40 mouse cellular contexts compared by ENCODE assay signal in the genomic region with DNA sequence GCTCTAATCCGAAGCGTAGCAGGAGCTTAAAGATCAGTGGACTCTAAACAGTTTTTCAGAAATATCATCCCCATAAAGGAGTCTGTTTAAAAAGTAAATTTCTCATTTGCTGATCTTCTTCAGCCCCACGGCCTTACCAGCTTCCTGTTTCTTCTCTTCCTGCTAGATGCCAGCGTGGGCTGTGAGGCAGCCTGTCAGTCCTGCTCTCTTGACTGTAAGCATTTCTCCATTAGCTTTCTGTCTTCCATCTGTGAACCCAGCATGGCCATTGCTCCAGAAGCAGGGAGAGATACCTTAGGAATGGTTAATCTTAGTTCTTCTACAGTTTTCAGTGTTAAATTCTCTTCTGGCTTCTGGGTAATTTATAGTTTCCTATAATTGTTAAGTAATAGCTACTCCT. TPM values are rescaled to one million over a fixed set of nuclear protein-coding genes. Genes with fewer than 3 reads are reported as not detected.
DNase-seq lines count a peak whose midpoint lies in the region; ATAC-seq and TF ChIP-seq lines count a peak whose summit lies in the region.
"Had no signal": no experiment of that assay in that cellular context is flagged by ENCODE, and none has a peak within 500 bp of the region (broad histone marks: within the 10 kb centered on the region; RNA-seq: fewer than 3 reads in every experiment).

No protein-coding gene starts in this region.

- ATAC-seq in liver, embryonic 12.5 days: no peak
- ATAC-seq: forebrain, embryonic 13.5 days; inflammation-experienced regulatory T-cells, adult 6 months; midbrain, embryonic 15.5 days had no signal

- H3K36me3 ChIP-seq in MEL (ENCODE audit: control insufficient read depth in 1 of 2, insufficient read depth in 2 of 2, low read length in 2 of 2): peaks cover 0 to 2% of the 10 kb centered on the region in 2 experiments; a peak in 2 of 4 replicates
- H3K36me3 ChIP-seq in macrophage (ENCODE audit: inconsistent target): 0 out of 2 replicates have a peak, but pooled peaks cover 4% of the 10 kb centered on the region
- peaks cover 4% of the 10 kb centered on the region for H3K36me3 ChIP-seq in liver, embryonic 12.5 days
- H3K36me3 ChIP-seq: embryonic facial prominence, embryonic 10.5 days; embryonic facial prominence, embryonic 15.5 days; hindbrain, embryonic 10.5 days; hindbrain, embryonic 15.5 days; kidney, embryonic 15.5 days; limb, embryonic 10.5 days; limb, embryonic 15.5 days; lung, embryonic 15.5 days; midbrain, embryonic 10.5 days; midbrain, embryonic 15.5 days had no signal

- TF ChIP-seq CTCF in layer of hippocampus, adult 2 months (conservative IDR thresholded peaks at IDR 0.05): no peak
- TF ChIP-seq CTCF in MEL (IDR thresholded peaks at IDR 0.05 in 2 of 3, conservative IDR thresholded peaks at IDR 0.05 in 1 of 3; ENCODE audit: control insufficient read depth in 1 of 3, insufficient read depth in 1 of 3, low read depth in 2 of 3, low read length in 3 of 3, poor library complexity in 1 of 3, severe bottlenecking in 1 of 3): no peak

- H3K27ac ChIP-seq in layer of hippocampus, adult 2 months: peak overlapping the region; percentile 2; the same call in 1 of the 2 replicates
- 0 out of 2 replicates have a peak overlapping the region, but pooled peaks have one; percentile 12 for H3K27ac ChIP-seq in MEL (ENCODE audit: control insufficient read depth, low read depth, low read length)
- peak overlapping the region; percentile 28 for H3K27ac ChIP-seq in macrophage
- H3K27ac ChIP-seq in liver, embryonic 12.5 days: no peak overlapping the region
- H3K27ac ChIP-seq: embryonic facial prominence, embryonic 10.5 days; embryonic facial prominence, embryonic 15.5 days; forebrain, embryonic 13.5 days; heart, embryonic 13.5 days; hindbrain, embryonic 10.5 days; hindbrain, embryonic 15.5 days; kidney, embryonic 15.5 days; limb, embryonic 10.5 days; limb, embryonic 15.5 days; lung, embryonic 15.5 days; midbrain, embryonic 10.5 days; midbrain, embryonic 15.5 days had no signal

- H3K4me1 ChIP-seq in MEL (ENCODE audit: control insufficient read depth in 1 of 2, insufficient read depth in 2 of 2, low read length in 2 of 2): peaks cover 5 to 8% of the 10 kb centered on the region in 2 experiments; a peak in 3 of 4 replicates
- H3K4me1 ChIP-seq in liver, embryonic 12.5 days: no peaks in the 10 kb centered on the region
- H3K4me1 ChIP-seq: embryonic facial prominence, embryonic 10.5 days; embryonic facial prominence, embryonic 15.5 days; forebrain, embryonic 13.5 days; hindbrain, embryonic 10.5 days; kidney, embryonic 15.5 days; limb, embryonic 10.5 days; limb, embryonic 15.5 days; midbrain, embryonic 10.5 days had no signal

- DNase-seq in layer of hippocampus, adult 2 months (ENCODE audit: low spot score in 2 of 2): no peak
- DNase-seq in layer of hippocampus, adult 9-11 months: no peak
- DNase-seq in 416B (ENCODE audit: low read depth) (peak; percentile 35), MEL (ENCODE audit: low read depth, low spot score) (peak; percentile 50)
- DNase-seq in gastrocnemius, adult 18-20 months (ENCODE audit: low spot score): no peak
- no peak for DNase-seq in adrenal gland, postnatal 4 days (ENCODE audit: low spot score in 2 of 2)
- DNase-seq: adrenal gland, adult 8-10 months; cerebellum, adult 11-12 months; cerebellum, postnatal 10 days; gastrocnemius, postnatal 25 days; heart, postnatal 10 days; kidney, adult 11 months; kidney, postnatal 25 days; right cerebral cortex, adult 18-20 months; spleen, adult 18-20 months had no signal

- no peak for TF ChIP-seq RAD21 in MEL (IDR thresholded peaks at IDR 0.05; ENCODE audit: low read depth, low read length)

- H3K79me2 ChIP-seq in MEL (ENCODE audit: control insufficient read depth, insufficient read depth, low read length, poor library complexity) (no peaks in the 10 kb centered on the region), macrophage (ENCODE audit: inconsistent target) (no peaks in the 10 kb centered on the region)

- H3K4me2 ChIP-seq in liver, embryonic 12.5 days: no peak overlapping the region
- H3K4me2 ChIP-seq: embryonic facial prominence, embryonic 15.5 days; forebrain, embryonic 13.5 days; heart, embryonic 13.5 days; hindbrain, embryonic 15.5 days; kidney, embryonic 15.5 days; limb, embryonic 15.5 days; lung, embryonic 15.5 days; midbrain, embryonic 15.5 days had no signal

- WGBS in macrophage (ENCODE audit: missing documents): 41% methylated on average over 4 of the region's 4 CpGs
- 50% methylated on average over 4 of the region's 4 CpGs for WGBS in liver, embryonic 12.5 days (ENCODE audit: insufficient replicate concordance)

- H3K4me3 ChIP-seq in layer of hippocampus, adult 2 months: no peak overlapping the region
- H3K4me3 ChIP-seq in MEL (ENCODE audit: control insufficient read depth in 1 of 2, insufficient read depth in 1 of 2, low read depth in 2 of 2, low read length in 2 of 2) (no peak overlapping the region), macrophage (ENCODE audit: inconsistent target) (no peak overlapping the region)
- H3K4me3 ChIP-seq in liver, embryonic 12.5 days: no peak overlapping the region
- H3K4me3 ChIP-seq: embryonic facial prominence, embryonic 10.5 days; embryonic facial prominence, embryonic 15.5 days; forebrain, embryonic 13.5 days; heart, embryonic 13.5 days; hindbrain, embryonic 10.5 days; hindbrain, embryonic 15.5 days; kidney, embryonic 15.5 days; limb, embryonic 10.5 days; limb, embryonic 15.5 days; lung, embryonic 15.5 days; midbrain, embryonic 10.5 days; midbrain, embryonic 15.5 days had no signal

- H3K9me3 ChIP-seq in MEL (replicated peaks; ENCODE audit: insufficient read depth, low read length): no peaks in the 10 kb centered on the region
- H3K9me3 ChIP-seq in liver, embryonic 12.5 days (replicated peaks): no peaks in the 10 kb centered on the region
- H3K9me3 ChIP-seq: embryonic facial prominence, embryonic 10.5 days; embryonic facial prominence, embryonic 15.5 days; forebrain, embryonic 13.5 days; heart, embryonic 13.5 days; hindbrain, embryonic 10.5 days; hindbrain, embryonic 15.5 days; kidney, embryonic 15.5 days; limb, embryonic 10.5 days; limb, embryonic 15.5 days; lung, embryonic 15.5 days; midbrain, embryonic 10.5 days; midbrain, embryonic 15.5 days had no signal

- H3K27me3 ChIP-seq in MEL (ENCODE audit: control insufficient read depth in 1 of 2, insufficient read depth in 2 of 2, low read length in 2 of 2): no peaks in the 10 kb centered on the region
- H3K27me3 ChIP-seq in liver, embryonic 12.5 days (replicated peaks): no peaks in the 10 kb centered on the region
- H3K27me3 ChIP-seq: CH12.LX; embryonic facial prominence, embryonic 15.5 days; forebrain, embryonic 13.5 days; heart, embryonic 13.5 days; hindbrain, embryonic 15.5 days; kidney, embryonic 15.5 days; limb, embryonic 15.5 days; lung, embryonic 15.5 days; midbrain, embryonic 15.5 days had no signal

- peak overlapping the region; percentile 44; the same call in 1 of the 2 replicates for H3K9ac ChIP-seq in MEL (ENCODE audit: control insufficient read depth, low read depth, low read length, poor library complexity, severe bottlenecking)
- H3K9ac ChIP-seq in liver, embryonic 12.5 days: no peak overlapping the region
- H3K9ac ChIP-seq: embryonic facial prominence, embryonic 15.5 days; forebrain, embryonic 13.5 days; heart, embryonic 13.5 days; hindbrain, embryonic 15.5 days; kidney, embryonic 15.5 days; limb, embryonic 15.5 days; lung, embryonic 15.5 days; midbrain, embryonic 15.5 days had no signal

- no peak for TF ChIP-seq EP300 in MEL (IDR thresholded peaks at IDR 0.05; ENCODE audit: low read depth in 1 of 2, low read length in 2 of 2)

- no peak for TF ChIP-seq POLR2A in MEL (IDR thresholded peaks at IDR 0.05; ENCODE audit: control insufficient read depth in 1 of 2, insufficient read depth in 1 of 2, low read depth in 1 of 2, low read length in 2 of 2, poor library complexity in 1 of 2)

TF ChIP-seq in MEL, 35 proteins besides CTCF, POLR2A, EP300 and RAD21 (continues in another document):
- TF ChIP-seq POLR2AphosphoS2 (IDR thresholded peaks at IDR 0.05; ENCODE audit: low read length) (no peak), ZNF384 (IDR thresholded peaks at IDR 0.05; ENCODE audit: low read depth, low read length) (no peak), TAL1 (IDR thresholded peaks at IDR 0.05; ENCODE audit: low read length) (no peak), MYB (IDR thresholded peaks at IDR 0.05; ENCODE audit: low read depth, low read length) (no peak), SIN3A (IDR thresholded peaks at IDR 0.05; ENCODE audit: low read length) (no peak), GABPA (IDR thresholded peaks at IDR 0.05; ENCODE audit: low read depth, low read length) (no peak), POLR2AphosphoS5 (IDR thresholded peaks at IDR 0.05; ENCODE audit: borderline replicate concordance, low read depth, low read length) (no peak), HCFC1 (IDR thresholded peaks at IDR 0.05; ENCODE audit: low read depth, low read length) (no peak), GATA1 (IDR thresholded peaks at IDR 0.05; ENCODE audit: low read depth, low read length) (no peak), E2F4 (IDR thresholded peaks at IDR 0.05; ENCODE audit: borderline replicate concordance, low read depth, low read length) (no peak)

RNA-seq across cellular contexts. Expression of a gene that starts 28.0 kb away (rescaled TPM):
- 10 to 100 TPM in 1 of 2 experiments, 1 to 10 TPM in 1; 8.4 to 10.2 TPM for total RNA-seq in layer of hippocampus, adult 2 months (2021)
- total RNA-seq in MEL (2012; rRNA removed): 10.4 and 13.0 TPM in 2 replicates
- polyA plus RNA-seq in MEL (2012; ENCODE audit: insufficient read depth in 1 of 2, insufficient read length in 2 of 2, low read depth in 1 of 2, low replicate concordance in 2 of 2, missing spikeins in 1 of 2) (10 to 100 TPM in 1 of 2 experiments, not detected in 1; 14.3 TPM), macrophage (2018) (17.3 to 19.0 TPM (median 18.0 TPM) in 3 replicates)
- 10 to 100 TPM; 11.3 to 63.2 (median 32.5) TPM for total RNA-seq in macrophage (2018; cell fraction: chromatin; rRNA removed)
- 10 to 100 TPM in 25 of 26 experiments, 1 to 10 TPM in 1; 9.2 to 21.7 (median 16.7) TPM for total RNA-seq in macrophage (2018; cell fraction: cytosol; rRNA removed)
- 10 to 100 TPM; 10.4 to 41.4 (median 23.6) TPM for total RNA-seq in macrophage (2018; cell fraction: nucleus; rRNA removed)
- 16.5 and 17.3 TPM in 2 replicates for polyA plus RNA-seq in liver, embryonic 12.5 days (2016; fragmentation: Nextera tagmentation; extraction: Ambion mirVana)
- 10 to 100 TPM; 25.6 to 29.0 TPM for total RNA-seq in gastrocnemius, adult 18-20 months (2021)
- total RNA-seq in adrenal gland, postnatal 4 days (2021): 10 to 100 TPM; 14.1 to 17.3 TPM

RNA-seq across cellular contexts. Expression of a gene that starts 51.0 kb away (rescaled TPM):
- not detected for total RNA-seq in layer of hippocampus, adult 2 months (2021)
- total RNA-seq in MEL (2012; rRNA removed): not detected in 2 replicates
- polyA plus RNA-seq in MEL (2012; ENCODE audit: insufficient read depth in 1 of 2, insufficient read length in 2 of 2, low read depth in 1 of 2, low replicate concordance in 2 of 2, missing spikeins in 1 of 2) (not detected), macrophage (2018) (not detected in 3 replicates)
- total RNA-seq in macrophage (2018; cell fraction: chromatin; rRNA removed): not detected
- total RNA-seq in macrophage (2018; cell fraction: cytosol; rRNA removed): not detected
- total RNA-seq in macrophage (2018; cell fraction: nucleus; rRNA removed): not detected
- polyA plus RNA-seq in liver, embryonic 12.5 days (2016; fragmentation: Nextera tagmentation; extraction: Ambion mirVana): not detected in 2 replicates
- not detected for total RNA-seq in gastrocnemius, adult 18-20 months (2021)
- total RNA-seq in adrenal gland, postnatal 4 days (2021): not detected
- total RNA-seq: adrenal gland, adult 8-10 months; CH12.LX; ES-E14; gastrocnemius, postnatal 25 days; heart, adult 8-10 months; heart, postnatal 10 days; layer of hippocampus, adult 18-20 months; layer of hippocampus, postnatal 25 days; left cerebral cortex, adult 8-10 months; neutrophil, adult 5-6 weeks had no signal
- polyA plus RNA-seq: embryonic facial prominence, embryonic 10.5 days; embryonic facial prominence, embryonic 15.5 days; forebrain, embryonic 13.5 days; heart, embryonic 13.5 days; hindbrain, embryonic 10.5 days; hindbrain, embryonic 15.5 days; inflammation-experienced regulatory T-cells, adult 6 months; kidney, embryonic 15.5 days; limb, embryonic 10.5 days; limb, embryonic 15.5 days; liver, embryonic 16.5 days; lung, embryonic 15.5 days; midbrain, embryonic 10.5 days; midbrain, embryonic 15.5 days; neural tube, embryonic 11.5 days; stomach, embryonic 16.5 days had no signal

Comparison
In these comparisons a context has a peak if more than half of its experiments do, and no peak if none do; other contexts are left out.
1. DNase-seq: peak in 416B (single experiment) and MEL (single experiment); none in layer of hippocampus, adult 2 months (0 of 2), layer of hippocampus, adult 9-11 months (single experiment), gastrocnemius, adult 18-20 months (single experiment) and adrenal gland, postnatal 4 days (0 of 2).